Mouse (Mus musculus) brain, embryonic 14.5 days (tissue): Measurements from ENCODE around the gene Med13l.

ENCODE experiments used
- CTCF ChIP-seq: fragments of 200-500 bp; IDR thresholded peaks from 2 replicates; pipeline ENCODE4 v1.5.1; 2012; ENCODE audit warnings: inconsistent platforms, mild to moderate bottlenecking, moderate library complexity, borderline replicate concordance; ENCODE audit not compliant: insufficient read depth, insufficient read length; ENCODE audit errors: extremely low read depth
- POLR2A ChIP-seq: fragments of 200-500 bp; IDR thresholded peaks from 2 replicates; pipeline ENCODE4 v1.6.1; 2012; ENCODE audit warnings: mild to moderate bottlenecking, inconsistent platforms, borderline replicate concordance; ENCODE audit not compliant: poor library complexity, insufficient read depth, insufficient read length, severe bottlenecking; ENCODE audit errors: extremely low read depth

DNA sequence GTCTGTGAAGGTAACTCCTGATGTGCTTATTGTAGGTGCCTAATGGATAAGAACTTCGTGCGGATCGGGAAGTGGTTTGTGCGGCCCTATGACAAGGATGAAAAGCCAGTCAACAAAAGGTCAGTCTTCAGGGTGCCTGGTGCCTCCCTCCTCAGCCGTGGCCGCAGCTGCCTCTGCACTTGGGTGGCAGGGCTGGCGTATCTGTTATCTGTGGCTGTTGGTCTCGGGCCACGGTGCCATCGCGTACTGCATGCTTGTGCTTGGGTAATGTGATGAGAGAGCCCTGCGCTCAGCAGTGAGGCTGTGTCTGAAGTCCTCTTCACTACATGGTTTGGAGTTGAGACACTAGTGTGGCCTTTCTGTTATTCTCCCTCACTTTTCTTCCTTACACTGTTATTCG, 120.4 kb downstream of the Med13l start:
- TF ChIP-seq CTCF: no peak
- no peak for TF ChIP-seq POLR2A
